Mouse (Mus musculus) cerebellum, postnatal 25 days (tissue): Measurements from ENCODE around the gene Slc19a3.
"Not testable (repeated sequence)": the region's sequence is repeated elsewhere in the genome, so short reads cannot be mapped to it uniquely, and the experiment has no call there.

Experiments
- DNase-seq, 2 experiments: peaks; one replicate each; pipeline ENCODE4 v3.0.0; 2021; ENCODE audit warnings: mixed read lengths in 2 of 2

The Slc19a3 gene

DNA sequence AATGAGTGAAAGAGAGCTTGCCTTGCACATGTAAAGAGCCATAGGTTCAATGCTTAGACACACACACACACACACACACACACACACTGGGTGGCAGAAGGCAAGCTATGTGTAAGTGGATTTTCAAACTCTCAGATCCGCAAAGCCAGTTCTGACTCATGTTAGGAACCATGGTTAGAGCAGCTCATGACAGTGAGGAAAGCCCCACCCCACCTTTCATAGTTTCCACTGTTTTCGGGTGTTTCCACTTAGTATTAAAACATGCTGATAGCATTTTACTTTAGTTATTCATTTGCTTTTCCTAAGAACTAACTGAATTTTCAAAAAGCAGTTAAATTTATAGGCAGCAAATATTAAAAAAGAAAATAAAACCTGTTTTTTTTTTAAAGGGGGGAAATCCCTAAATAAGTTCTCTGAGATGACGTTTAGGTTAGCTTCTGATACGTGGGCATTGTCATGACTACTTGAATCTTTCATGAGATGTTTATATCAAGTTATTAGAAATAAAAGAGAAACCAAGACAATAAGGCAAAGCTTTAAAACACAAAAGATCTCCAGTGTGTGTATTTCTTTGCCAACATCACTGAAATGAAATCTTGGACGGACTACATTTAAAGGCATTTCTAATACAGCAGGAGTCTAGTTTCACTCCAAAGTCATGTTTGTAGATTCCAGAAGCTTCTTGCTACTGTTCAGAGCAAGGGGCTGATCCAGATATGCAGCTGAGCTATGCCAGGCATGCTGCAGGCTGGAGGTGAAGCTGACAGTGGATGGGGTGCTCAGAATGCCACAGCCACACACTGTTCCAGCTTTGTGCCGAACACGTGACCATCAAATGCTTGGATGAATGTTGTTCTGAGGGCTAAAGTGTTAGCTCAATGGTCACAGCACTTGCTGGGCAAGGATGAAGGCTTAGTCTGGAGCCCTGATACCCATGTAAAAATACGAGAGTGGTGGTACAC lies 31.7 kb downstream of the Slc19a3 start:
- DNase-seq, result no peak

DNA sequence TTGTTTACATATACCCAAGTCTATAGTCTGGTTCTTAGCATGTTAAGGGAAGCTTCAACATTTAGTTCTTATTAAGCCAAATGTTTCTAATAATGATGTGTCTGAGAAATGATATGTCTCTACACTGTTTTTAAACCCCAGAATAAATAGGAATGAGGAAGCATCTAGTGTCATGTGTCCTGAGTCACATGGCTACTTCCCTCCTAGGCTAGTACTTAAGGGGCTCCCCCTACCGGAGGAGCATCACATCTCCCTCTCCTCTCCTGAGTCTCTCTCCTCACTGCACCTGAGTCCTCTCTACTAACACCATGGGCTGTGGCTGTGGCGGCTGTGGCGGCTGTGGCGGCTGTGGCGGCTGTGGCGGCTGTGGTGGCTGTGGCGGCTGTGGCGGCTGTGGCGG lies 37.9 kb downstream of the Slc19a3 start, which contains the start of gene Gm47959:
TSS of gene Gm47959 (plus strand) at position 243 of the 400 bp plus-strand sequence.
- not testable (repeated sequence) for DNase-seq

DNA sequence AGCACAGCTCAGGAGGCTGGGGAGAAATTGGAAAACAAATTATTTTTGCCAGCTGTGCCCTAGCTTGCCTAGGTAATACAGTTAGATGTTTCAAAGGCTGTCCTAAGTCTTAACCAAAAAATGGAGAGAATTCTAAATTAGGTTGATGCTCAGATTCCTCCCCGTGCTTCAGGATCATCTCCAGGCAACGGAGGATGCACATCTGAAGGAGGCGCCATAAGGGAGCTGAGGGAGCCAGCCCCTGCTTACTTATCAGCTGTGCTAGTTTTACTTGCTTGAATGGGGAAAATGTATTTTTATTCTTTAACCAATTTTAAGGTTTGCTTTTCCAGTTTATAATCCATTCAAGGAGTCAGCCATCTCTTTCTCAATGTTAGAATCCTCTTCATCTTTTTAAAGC lies 44.3 kb downstream of the Slc19a3 start:
- no peak for DNase-seq

DNA sequence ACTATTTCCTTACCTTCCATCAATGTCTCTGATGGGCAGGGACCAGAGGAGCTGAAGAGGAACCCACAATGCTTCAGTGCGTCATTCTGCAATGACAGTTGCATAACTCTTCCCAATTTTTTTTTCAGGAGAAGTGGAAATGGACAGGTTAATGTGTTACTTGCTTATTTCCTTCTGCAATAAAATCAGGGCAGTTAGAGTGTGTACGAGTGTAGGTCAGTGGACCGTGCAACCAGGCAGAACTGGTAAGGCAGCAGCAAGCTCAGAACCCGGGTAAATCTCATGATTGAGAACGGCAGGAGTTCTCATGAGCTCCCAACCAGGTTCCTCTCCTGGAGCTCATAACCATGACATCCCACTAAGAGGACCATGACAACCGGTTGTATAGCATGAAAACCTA lies 46.2 kb downstream of the Slc19a3 start:
- DNase-seq, result no peak

DNA sequence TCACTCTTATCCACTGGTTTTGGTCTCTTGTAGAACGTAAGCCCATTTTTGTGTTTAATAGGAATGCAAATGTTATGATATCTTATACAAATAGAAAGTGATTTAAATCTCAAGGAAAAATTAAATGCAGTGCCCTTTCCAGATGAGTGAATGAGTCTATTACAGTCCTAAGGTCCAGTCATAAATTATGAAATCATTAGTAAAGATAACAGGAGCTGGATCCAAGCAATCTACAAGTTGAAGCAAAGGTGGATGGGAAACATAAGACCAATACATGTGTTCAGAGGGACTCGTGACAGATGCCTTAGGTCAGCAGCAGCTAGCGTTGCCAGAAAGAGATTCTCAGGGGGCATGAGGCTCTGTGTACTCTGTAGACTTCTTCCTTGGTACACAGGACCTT lies 46.7 kb downstream of the Slc19a3 start:
- no peak for DNase-seq

DNA sequence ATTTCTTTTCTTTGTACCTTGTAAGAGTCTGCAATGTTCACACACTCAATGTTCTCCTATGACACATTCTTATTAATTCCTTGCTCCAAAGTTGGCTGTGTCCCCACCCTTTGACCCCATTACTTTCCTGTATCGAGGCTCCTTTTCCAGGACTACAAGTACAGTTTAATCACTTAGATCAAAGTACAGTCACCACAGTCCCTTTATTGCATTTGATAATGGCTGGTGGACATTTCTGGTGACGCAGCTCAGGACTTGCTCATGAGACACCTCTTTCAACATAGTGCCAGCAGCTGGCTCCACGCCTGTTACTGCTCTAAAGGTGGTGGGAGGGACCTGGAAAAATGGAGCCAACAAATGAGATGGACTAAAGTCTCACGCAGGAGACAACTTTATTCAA lies 47.2 kb downstream of the Slc19a3 start:
- DNase-seq, result no peak

DNA sequence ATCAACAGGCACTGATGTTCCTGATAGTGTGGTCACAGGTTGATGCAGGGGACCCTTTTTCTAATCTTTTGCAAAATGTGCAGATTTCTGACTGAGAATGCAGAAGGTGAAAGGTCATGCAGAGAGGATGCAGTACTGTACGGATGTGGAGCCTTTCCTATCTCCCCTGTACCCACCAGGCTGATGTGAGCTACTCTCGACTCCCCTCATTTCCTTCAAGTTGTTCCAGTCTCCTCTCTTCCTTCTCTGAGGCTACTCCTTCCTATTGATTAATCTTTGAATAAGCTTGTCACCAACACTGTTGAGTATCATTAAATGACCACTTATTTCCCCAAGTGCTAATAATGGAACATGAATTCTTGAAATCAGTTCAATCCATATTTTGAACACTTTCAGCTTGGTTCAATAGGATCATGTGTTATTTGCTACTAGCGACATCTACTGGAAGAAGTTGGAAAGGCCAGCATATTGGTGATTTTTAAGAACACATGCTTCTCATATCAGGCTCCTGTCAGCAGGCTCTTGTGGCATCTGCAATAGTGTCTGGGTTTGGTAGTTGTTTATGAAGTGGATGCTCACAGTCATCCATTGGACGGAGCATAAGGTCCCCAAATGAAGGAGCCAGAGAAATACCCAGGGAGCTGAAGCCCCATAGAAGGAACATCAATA lies 50.6 kb downstream of the Slc19a3 start:
- peak in 1 of 2 experiments; percentile 55 for DNase-seq

DNA sequence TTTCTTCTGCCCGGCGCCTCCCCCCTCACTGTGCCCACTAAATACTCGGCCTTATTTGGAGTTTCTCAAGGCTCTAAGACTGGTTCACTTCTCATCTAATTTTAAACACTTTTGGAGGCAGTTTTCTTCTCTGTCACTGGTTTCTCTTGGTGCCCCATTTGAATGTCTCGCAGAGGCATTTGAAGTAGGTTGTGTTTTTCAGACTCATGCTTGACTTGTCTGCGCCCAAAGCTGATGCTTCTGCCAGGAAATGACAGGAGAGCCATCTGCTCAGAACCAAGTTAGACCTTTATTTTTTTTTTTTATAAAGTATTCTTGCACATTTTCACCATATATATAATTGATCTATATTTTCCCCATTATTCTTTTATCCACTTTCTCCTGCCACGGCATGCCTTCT lies 51.5 kb downstream of the Slc19a3 start:
- DNase-seq, result no peak

DNA sequence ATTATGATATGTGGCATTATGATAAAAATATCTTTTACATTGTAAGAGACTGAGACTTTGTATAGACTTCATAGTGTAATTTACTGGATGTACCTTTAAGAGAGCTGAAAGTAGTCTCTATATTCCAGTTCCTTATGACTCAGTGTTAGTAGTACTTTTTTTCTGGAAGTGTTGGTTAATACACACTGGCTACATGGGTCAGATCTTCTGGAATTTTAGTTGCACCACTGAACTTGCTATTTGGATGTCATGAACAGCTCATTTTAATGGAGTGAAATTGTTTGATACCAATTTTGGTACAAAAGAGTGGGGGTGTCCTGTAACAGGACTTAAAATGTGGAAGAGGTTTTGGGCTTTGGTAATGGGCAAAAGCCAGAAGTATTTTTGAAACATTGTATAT lies 60.4 kb downstream of the Slc19a3 start:
- DNase-seq, result no peak

DNA sequence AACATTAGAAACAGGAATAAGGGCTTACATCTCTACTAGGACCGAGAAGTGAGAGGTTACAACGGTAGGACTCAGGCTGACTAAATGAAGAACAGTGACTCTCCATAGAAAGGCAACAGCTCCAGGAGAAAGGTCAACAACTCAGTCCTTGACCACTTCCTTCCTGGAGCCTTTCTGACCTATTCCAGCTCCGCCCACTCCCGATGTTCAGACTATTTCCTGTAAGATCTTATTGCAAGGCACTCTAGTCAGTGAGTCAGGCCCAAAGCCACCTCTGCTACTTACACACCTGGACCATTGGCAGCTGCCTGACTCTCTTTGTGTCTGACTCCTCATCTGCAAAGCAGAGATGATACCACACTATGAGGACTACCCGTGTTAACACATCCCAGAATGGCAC lies 62.5 kb downstream of the Slc19a3 start:
- no peak for DNase-seq

DNA sequence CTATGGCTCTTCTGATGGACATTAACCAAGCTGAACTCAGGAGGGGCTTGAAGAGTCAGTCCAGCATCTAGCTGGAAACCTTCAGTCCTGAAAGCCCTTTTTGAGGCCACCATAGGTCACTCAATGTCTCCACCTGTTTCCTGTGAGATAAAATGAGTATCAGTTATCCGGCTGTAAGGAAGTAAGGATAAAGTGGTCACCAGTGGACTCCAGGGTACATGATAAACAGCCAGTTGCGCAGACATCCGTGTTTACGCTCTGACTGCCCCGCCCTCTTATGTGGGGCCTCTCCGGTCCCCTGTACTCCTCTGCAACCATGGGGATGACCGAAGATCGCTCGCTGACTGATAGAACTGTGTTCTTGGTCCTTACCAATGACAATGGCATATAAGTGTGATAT lies 63.9 kb downstream of the Slc19a3 start:
- no peak for DNase-seq

DNA sequence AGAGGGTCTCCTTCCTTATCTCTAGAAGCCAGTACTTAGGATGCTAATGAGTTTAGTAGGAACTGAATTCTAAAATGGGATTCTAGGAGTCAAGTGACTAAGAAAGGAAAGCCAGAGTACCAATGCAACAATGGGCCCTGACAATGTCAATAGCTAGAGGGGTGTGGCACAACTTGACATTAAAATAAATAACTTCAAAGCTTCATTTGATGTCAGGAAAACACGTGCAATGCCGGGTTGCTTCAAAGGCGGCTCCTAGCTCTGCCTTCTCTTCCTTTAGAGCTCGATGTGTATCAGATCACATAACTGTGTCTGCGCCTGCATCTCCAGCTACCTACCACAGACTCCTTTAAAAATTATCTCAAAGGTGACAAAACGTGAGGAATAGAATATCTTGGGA lies 64.3 kb downstream of the Slc19a3 start:
- DNase-seq, result no peak

DNA sequence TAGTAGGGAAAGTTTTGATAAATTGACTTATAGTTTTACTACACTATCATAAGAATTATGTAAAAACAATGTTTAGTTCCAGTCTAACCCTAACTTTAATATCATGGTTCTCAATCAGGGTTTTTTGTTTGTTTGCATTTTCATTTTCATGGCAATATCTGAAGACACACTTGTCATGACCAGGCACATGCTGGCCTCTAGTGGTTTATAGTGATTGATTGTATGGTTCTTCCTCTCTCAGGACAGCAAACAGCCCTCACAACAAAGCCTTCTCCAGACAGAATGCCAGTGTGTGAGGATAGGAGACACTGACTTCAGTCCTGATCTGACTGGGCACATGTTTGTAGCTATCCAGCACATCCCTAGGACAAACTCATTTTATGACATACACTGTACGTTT lies 65.0 kb downstream of the Slc19a3 start:
- DNase-seq, result no peak

DNA sequence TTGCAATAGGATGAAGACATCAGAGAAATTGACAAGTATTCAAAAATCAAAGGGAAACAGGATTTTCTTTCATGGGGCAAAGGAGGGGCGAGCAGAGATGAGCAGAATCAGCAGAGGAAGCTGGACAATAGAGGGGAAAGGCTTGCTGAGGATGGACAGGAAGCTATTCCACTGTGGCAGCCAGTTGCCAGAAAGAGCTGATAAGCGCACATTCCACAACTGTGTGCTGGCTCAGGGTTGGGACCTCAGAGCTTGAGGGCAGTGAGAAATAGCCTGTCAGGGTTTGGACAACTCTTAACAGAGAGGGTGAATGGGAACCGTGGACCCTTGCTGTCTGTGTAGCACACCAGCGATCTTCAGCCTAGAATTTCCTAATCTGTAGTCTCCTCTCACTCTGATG lies 66.2 kb downstream of the Slc19a3 start:
- no peak for DNase-seq

DNA sequence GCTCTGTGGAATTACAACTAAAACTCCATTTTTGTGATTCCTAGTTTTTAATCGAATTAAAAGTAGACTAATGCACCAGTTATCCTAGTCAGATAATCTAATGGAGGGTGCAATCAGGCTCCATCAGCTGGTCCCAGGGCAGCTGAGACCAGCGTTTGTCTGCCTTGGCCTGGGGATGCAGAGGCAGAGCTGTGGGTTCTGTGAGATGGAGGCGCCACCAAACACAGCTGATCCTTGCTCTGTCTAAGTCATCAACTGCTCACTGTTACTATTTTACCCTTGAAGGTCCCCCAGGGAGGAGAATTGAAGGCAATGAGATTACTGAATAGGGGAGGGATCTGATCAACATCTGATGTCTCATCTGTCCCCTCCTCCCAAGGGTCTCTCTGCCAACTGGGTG lies 71.8 kb downstream of the Slc19a3 start:
- DNase-seq, result no peak
